19 mouse cellular contexts compared by ENCODE assay signal in genomic region chr12:75781995-75782394, GRCm38 (mm10).
"Had no signal": no experiment of that assay in that cellular context is flagged by ENCODE, and none has a peak within 500 bp of the region (broad histone marks: within the 10 kb centered on the region; RNA-seq: fewer than 3 reads in every experiment).

No protein-coding gene starts in this region.

- ATAC-seq: intestine, postnatal 0 days; lung, postnatal 0 days; midbrain, embryonic 15.5 days had no signal

- H3K9ac ChIP-seq: kidney, embryonic 15.5 days; limb, embryonic 13.5 days; liver, embryonic 14.5 days; lung, embryonic 14.5 days; midbrain, embryonic 12.5 days; midbrain, embryonic 15.5 days; neural tube, embryonic 12.5 days; neural tube, embryonic 15.5 days; stomach, embryonic 15.5 days had no signal

- DNase-seq: kidney, adult 2 months; kidney, postnatal 10 days; kidney, postnatal 36 days; lung, embryonic 14.5 days; right cerebral cortex, adult 18-20 months; right cerebral cortex, postnatal 25 days; spleen, adult 18-20 months; thymus, postnatal 25 days had no signal

- H3K4me3 ChIP-seq: kidney, embryonic 15.5 days; limb, embryonic 10.5 days; limb, embryonic 13.5 days; midbrain, embryonic 12.5 days; midbrain, embryonic 15.5 days; neural tube, embryonic 12.5 days; neural tube, embryonic 15.5 days; stomach, embryonic 15.5 days had no signal

- H3K4me1 ChIP-seq: limb, embryonic 10.5 days; limb, embryonic 13.5 days; midbrain, embryonic 12.5 days; midbrain, embryonic 15.5 days; neural tube, embryonic 12.5 days; neural tube, embryonic 15.5 days; stomach, embryonic 15.5 days had no signal

- H3K27ac ChIP-seq: kidney, embryonic 15.5 days; limb, embryonic 10.5 days; limb, embryonic 13.5 days; liver, embryonic 14.5 days; midbrain, embryonic 12.5 days; midbrain, embryonic 15.5 days; neural tube, embryonic 12.5 days; neural tube, embryonic 15.5 days; stomach, embryonic 15.5 days had no signal

- H3K36me3 ChIP-seq: kidney, embryonic 15.5 days; limb, embryonic 10.5 days; limb, embryonic 13.5 days; midbrain, embryonic 12.5 days; midbrain, embryonic 15.5 days; neural tube, embryonic 12.5 days; neural tube, embryonic 15.5 days; stomach, embryonic 15.5 days had no signal

- H3K27me3 ChIP-seq: kidney, embryonic 15.5 days; limb, embryonic 13.5 days; midbrain, embryonic 12.5 days; midbrain, embryonic 15.5 days; neural tube, embryonic 12.5 days; neural tube, embryonic 15.5 days; stomach, embryonic 15.5 days had no signal

- H3K9me3 ChIP-seq: kidney, embryonic 15.5 days; limb, embryonic 10.5 days; midbrain, embryonic 12.5 days; midbrain, embryonic 15.5 days; neural tube, embryonic 12.5 days; neural tube, embryonic 15.5 days; stomach, embryonic 15.5 days had no signal

- H3K4me2 ChIP-seq: kidney, embryonic 15.5 days; limb, embryonic 13.5 days; lung, embryonic 14.5 days; midbrain, embryonic 12.5 days; midbrain, embryonic 15.5 days; neural tube, embryonic 12.5 days; neural tube, embryonic 15.5 days; stomach, embryonic 15.5 days had no signal
